Mouse (Mus musculus) spleen, embryonic (tissue): ENCODE data around the gene Psmg4.

Source experiments
- CTCF ChIA-PET: fragments of 350-600 bp; sonication (Branson Sonifier 250); formaldehyde crosslinking; loops from one replicate; lab custom pipeline; 2022; lab: Charles Lee

The Psmg4 gene

DNA sequence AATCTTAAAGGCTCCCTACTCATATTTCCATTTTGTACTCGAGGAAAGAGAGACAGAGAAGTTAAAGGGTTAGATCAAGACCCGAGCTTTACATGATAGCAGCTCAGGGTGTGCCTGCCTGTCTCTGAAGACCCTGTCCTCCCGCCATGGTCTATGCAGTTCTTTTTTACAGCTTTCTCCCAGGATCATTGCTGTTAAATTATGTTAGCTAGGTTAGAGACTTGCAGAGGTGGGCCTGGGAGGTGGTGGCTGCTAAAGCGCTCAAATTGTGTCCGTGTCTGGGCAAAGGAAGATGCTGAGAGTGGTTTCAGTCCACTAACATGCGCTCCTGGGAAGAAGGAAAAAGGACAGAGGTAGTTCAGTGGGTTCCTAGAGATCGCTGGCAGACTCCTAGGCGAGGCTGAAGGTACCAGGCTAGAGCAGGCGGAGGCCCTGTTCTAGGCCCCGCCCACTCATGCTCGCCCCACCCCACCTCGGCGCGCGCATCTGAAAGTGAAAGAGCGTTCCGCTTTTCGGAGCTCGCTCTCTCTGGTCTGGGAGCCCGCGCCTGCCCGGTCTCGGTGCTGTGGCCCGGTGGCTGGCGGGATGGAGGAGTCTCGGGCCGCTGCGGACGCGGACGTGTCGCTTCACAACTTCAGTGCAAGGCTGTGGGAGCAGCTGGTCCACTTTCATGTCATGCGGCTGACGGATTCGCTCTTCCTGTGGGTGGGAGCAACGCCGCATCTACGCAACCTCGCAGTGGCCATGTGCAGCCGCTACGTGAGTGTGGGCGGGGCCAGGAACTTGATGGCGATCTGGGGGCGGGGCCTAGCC lies at the start of gene Psmg4:
Gene Psmg4, plus strand, starts transcription at position 474 of the 813 bp plus-strand sequence.
- CTCF ChIA-PET, result interaction anchor here (0.6 to 1.8 kb wide), 4 partner anchors 12 to 1492 kb away, joined by 3 to 4 read pairs (median 3); partner anchors contain the start of gene Tubb2b

DNA sequence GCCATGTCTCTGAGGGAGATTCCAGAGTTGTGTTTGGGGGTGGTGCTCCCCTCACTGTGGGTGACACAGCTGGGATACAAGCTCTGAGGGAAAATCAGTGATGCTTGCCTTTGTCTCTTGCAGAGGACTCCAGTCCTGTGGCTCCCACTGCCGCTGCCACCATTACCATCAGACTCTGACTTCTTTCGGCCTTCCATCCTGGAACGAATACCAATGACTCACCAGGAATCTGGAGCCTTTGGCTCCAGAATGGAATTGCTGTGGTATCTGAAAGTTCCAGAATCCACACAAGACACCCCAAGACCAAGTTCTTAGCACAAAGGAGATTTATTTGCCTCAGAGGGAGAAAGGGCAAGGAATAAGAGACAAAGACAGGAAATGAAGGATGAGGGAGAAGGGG lies 49.7 kb upstream of the Psmg4 start:
- CTCF ChIA-PET, result no interaction called here

DNA sequence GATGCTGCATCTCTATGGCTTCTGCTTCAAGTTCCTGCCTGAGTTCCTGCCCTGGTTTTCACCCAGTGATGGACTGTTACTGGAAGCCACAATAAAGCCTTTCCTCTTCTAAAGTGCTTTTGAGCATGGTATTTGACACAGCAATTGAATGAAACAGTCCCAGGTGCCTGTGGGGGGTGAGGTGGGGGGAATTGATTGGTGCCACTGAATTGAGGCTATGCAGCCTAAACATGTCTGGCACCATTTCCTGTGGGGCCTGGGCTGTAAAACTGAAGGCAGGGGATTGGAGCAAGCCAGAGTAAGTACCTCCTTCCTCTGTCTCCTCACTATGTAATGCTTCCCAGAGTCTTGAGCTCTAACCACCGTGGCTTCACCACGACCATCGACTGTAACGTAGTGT lies 48.1 kb upstream of the Psmg4 start:
- CTCF ChIA-PET, result no interaction called here

DNA sequence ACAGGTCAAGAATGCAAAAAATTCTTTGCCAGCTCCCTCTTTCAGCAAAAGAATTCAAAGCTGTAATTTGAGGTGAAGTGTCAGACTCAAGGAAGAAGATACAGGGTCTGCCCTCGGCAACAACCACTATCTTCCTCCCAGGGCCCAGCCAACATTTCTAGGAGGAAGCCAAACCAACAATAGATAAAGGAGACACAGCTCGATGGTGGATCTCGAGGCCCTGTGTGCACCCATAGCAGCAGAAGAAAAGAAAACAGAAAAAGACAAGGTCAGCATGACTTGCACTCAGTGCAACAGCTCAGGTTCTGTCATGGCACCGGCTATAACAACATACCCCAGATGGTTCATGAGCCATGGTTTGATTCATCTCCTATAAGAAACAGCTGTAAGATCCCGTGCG lies 46.3 kb upstream of the Psmg4 start:
- CTCF ChIA-PET, result no interaction called here

DNA sequence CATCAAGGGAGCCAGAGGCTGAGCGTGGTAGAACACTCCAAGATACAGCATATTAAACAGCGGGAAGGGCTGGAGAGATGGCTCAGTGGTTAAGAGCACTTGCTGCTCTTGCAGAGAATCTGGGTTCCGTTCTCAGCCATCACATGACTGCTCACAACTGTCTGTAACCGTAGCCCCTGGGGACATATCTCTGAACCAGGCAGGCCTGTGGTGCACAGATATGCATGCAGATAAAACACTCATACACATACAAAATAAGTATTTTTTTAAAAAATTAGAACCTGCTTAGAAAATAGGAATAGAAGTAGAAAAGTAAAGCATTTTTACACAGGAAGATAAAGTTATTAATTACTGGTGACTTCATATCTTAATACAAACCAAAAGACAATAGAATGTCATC lies 43.9 kb upstream of the Psmg4 start:
- CTCF ChIA-PET, result no interaction called here

DNA sequence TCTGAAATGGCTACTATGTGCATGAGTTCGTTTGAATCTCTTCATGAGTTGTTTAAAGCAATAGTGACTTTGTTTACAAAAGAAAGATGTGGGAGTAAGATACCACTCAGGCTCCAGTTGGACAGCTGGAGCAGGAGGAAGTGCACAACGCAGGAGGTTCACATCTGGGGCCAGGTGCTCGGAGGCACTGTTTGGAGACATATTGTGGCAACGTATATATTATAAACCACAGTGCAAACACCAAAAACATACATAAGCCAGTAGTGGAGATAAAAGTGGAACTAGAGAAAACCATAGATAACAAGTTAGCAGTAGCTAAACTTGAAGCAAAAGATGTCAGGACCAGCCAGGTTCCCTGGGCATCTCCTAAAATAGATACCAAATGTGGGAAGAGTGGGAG lies 43.4 kb upstream of the Psmg4 start:
- CTCF ChIA-PET, result no interaction called here

DNA sequence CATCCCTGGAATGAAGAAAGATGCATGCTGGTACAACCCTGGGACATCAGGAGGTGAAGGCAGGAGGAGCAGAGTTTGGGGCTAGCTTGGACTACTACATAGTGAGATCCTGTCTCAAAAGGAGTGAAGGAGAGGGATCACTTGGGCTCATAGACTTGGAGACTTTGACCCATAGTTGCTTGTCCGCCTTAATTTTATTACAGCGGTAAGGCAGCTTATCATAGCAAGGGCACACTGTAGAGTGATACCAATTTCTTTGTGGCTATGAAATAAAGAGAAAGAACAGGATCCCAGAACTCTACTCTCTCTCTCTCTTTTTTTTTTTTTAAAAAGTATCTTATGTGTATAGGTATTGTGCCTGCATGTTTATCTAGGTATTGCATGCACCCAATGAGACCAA lies 42.2 kb upstream of the Psmg4 start:
- CTCF ChIA-PET, result no interaction called here

DNA sequence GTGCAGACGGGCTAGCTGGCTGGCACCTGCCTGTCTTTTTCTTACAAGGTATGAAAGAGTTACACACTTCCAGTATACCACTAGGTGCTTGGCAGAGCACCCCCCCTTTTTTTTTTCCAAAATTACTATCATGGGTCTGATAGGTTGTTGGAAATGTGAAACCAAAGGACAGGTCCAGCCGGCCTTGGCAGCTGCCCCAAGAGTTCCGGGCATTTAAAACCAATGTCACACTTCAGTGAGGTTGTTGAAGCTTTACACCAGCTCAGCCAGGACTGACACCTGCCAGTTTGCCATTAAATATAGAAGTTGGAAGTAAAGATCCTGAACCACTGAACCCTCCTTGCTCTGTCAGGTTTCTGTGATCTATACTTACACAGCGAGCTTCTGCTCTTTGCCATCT lies 37.1 kb upstream of the Psmg4 start:
- CTCF ChIA-PET, result no interaction called here

DNA sequence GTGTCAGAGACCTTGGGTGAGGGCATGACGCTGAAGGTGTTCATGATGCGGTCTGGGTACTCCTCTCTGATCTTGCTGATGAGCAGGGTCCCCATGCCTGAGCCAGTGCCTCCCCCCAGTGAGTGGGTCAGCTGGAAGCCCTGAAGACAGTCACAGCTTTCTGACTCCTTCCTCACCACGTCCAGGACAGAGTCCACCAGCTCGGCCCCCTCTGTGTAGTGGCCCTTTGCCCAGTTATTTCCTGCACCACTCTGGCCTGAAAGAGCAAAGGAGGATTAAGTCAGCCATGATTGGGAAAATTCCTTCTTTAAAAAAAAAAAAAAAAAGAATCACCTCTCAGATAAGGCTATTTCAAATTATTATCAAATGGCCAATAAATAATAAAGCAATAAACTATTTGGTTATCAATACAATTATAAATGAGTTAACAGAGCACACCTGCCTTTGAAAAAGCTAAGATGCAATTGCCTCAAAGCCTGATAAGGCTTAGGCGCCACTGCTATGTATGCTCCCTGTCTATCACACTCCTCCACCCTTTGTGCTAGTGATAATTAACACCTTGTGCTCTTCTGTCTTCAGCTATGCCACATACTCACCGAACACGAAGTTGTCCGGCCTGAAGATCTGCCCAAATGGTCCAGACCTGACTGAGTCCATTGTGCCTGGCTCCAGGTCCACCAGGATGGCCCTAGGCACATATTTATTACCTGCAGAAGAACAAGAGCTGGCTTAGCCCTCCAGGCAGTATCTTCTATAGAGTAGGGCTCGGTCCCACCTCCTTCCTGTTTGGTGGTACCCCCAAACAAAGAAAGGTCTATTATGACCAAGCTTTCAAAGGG lies 34.3 kb upstream of the Psmg4 start:
- CTCF ChIA-PET, result interaction anchor here (0.5 to 0.6 kb wide), 2 partner anchors 74 to 1465 kb away, joined by 3 to 7 read pairs; no protein-coding TSS in a partner anchor

DNA sequence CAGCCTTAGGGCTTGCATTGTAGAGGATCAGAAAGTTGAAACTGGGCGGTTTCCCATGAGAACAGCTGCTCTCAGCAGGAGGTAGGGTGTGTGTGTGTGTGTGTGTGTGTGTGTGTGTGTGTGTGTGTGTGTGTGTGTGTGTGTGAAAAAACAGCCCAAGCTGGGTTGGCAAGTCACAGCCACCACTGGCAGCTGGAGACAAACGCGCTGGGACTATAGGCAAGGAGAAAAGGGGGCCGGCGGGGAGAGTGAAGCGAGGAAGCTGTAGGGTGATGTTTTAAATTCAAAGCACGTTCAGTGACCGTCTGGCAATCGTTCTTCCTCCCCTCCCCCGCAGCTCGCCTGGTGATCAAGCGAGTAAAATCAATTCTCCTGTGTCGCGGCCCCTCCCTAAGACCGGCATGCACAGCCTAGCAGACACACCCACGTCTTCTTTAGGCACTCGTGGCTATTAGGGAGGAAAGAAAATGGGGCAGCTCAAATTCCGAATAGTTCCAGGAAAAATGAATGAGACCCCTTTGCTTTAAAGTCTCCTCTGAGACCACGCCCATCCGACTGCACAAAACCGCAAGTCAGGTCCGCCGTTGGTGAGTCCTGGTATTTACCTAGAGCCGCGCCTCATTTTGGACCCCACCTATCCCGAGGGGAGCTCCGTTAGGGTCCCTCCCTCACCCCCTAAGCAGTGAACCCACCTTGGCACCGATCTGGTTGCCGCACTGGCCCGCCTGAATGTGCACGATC lies 33.1 kb upstream of the Psmg4 start:
- CTCF ChIA-PET, result interaction anchor here (0.5 to 1.4 kb wide), 3 partner anchors 32 to 1466 kb away, joined by 3 to 7 read pairs (median 4); no protein-coding TSS in a partner anchor

DNA sequence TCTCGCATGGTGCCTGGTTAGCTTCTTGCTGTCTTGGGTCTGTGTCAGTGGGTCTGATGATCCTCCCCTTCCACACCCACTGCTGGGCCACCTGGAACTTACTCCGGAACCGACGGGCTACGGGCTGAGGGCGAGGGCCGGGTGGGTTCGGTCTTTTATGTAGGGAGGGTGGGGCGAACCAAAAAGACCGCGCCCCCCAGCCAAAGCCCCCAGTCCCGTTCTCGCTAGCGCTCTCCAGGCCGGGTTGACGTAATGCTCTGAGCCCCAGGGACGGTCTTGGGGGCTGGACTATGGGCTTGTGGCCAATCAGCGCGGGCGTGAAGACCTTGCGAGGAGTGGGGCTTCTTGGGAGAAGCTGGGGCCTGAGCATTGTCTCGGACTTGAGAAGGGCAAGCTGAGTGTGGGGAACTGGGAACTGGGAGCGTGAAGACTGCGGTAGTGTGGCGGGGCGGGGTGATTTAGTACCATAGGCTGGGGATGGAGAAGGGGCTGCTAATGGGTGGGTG lies 32.5 kb upstream of the Psmg4 start, which contains the start of gene Tubb2b:
Gene Tubb2b, minus strand, starts transcription at position 241 of the 506 bp plus-strand sequence.
- CTCF ChIA-PET, result interaction anchor here (1.4 kb wide), 1 partner anchor 31 kb away, joined by 4 read pairs; no protein-coding TSS in a partner anchor

DNA sequence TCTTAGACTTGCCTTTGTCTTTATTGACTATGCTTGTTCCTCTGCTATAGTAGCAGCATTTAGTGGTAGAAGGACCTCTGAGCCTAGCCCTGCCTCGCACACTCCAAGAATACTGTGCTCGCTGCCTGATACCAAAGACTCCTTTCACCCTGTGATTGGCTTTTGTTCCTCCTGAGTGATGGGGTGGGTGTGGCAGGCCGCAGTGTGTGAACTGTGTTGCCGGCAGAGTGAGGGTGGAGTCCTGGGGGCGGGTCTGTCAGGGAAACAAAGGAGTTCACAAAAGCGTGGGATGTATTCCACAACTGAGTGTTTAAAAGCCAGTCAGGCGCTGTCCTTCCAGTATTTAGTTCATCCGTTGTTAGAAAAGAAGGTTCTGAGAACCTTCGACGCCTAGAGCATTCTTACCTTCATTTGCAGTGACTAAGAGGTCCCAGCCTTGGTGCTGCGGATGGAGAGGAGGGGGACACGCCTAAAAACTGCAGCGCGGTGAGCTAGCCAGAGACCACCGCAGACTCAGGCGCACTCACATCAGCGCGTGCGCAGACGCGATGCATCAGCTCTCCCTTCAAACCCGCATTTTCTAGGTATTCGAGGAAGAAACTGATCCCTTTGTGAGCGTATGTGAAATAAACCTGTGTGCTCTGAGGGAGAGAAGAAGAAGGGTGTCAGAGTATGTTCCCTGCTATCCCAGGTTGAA lies 31.6 kb upstream of the Psmg4 start:
- CTCF ChIA-PET, result no interaction called here

DNA sequence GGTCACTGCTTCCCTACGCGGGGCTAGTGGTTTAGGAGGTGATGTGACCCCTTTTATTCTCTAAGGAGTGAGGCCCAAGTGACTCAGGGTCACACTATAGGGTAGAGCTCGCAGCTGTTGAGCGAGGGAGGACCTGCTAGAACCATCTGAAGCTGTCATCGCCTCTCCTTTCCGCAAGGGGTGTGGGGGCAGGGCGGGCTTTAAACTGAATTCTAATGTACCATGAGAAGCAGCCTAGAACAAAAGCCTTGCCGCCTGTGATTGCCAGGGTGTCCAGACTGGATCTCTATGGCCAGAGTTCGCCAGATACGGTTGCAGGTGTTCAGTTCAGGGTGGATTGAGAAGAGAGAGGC lies 31.1 kb upstream of the Psmg4 start:
- CTCF ChIA-PET, result no interaction called here

DNA sequence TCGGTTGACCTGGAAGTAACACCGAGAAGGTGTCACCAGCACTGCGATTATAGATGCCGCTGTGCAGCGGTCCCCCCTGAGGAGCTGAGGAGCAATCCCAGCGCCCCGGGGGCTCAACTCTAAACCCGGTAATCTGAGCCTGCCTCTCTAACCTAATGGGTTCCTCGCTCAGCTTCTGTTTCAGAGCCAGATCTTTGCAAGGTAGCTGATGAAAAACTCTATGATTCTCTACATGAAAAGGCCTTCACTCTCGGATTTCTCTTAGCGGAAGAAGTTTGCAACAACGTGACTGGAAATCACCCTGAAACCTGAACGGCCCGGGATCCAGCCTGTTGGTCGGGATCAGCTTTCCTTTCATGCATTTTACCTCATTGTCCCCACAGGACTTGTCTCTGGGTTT lies 30.5 kb upstream of the Psmg4 start:
- CTCF ChIA-PET, result no interaction called here

DNA sequence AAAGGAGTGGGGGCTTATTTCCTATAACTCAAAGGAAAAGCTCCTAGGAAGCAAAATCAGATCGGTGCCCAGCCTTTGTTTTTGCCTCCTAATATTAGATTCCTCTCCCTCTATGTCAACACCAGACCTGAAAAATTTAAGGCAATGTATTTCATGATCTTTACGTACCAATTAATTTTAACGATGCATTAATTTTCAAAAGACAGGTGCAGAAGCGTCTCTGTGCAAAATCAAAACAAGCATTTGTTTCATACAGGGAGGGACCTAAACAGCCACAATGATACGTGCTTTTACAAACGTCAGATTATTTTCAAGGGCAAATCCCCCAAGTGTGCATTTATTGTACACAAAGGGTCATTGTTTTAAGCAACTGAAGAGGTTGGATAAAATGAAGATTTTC lies 29.9 kb upstream of the Psmg4 start:
- CTCF ChIA-PET, result no interaction called here

DNA sequence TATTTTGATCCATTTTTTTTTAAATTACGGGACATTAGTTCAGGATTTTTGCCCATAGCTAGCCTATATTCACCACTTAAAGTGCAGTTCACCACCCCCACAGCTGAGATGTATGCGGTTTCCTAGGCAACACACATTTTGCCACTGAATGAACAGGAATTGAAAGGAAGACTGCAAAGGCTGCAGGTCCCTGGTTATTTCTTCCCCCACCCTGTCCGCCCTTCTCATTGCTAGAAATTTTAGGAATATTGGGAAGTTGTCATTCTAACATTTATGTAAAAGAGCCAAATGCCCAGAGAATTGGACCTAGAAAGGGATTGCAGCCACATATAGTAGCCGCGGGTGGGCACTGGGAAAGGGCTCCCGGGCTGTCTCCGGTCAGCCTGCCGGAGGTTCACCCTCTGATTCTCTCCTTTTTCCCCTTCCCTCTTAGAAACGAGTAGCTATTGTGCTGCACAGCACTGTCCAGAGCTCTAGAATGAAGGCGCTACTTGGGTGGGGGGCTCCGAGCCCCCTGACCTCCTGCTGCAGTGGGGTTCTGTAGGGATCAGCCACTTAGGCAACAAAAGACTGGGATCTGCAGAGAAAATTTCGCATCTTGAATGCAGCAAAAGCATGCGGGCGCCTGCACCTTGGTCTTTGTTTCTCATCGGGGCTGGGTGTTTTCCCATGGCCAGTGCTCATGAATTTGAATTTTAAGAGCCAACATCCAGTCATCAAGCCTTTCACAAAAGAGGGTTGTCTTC lies 29.3 kb upstream of the Psmg4 start:
- CTCF ChIA-PET, result no interaction called here

DNA sequence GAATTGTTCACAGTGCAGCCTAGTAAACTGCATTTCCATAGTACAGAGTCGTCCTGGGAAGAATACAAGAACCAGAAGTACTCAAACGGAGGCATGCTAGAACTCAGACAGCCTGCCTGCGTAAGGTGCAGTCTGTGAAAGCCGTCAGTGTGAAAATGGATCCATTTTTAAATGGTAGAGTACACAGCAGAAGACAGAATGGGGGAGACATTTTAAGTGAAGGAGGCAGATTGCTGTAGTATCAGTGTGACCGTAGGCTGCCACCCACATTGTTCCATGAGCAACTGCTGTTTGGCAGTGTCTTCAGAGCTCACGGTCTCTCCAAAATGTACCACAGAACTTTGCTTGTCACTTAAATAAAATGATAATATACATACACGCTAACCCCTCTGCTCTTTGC lies 28.5 kb upstream of the Psmg4 start:
- CTCF ChIA-PET, result no interaction called here

DNA sequence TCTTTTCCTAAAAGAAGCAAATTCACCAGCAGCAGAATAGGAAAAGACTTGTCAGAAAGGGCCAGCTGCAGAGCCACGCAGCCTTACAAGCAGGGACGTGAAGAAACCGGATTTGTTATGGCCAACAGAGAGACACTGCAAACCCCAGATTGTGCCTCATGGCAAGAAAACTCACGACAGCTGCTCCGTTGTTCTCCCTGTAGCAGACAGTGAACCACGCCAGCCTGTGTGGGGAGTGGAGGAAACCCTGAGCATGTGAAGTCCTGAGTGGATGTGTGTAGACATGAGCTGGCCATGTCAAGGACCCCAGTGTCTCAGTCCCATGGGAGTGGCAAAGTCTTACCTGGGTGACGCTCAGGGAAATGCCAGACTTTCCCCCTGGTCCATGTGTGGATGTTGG lies 26.2 kb upstream of the Psmg4 start:
- CTCF ChIA-PET, result no interaction called here

DNA sequence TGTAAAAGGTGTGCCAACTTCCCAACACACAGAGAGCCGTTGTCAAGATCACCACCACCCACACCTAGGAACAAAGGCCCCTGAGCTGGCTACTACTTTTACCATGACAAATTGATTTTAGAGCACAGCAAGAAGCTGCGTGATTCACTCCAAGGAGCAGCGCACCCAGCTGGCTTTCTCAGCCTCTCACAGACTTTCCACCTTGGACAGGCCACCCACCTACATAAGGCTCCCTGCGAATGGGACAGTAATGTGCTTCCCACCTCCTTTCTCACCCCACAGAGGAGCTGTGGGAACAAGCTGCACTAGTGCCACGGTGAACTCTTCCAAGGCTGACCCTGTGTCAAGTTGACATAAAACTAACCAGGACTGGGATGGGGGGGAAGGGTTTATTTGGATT lies 19.4 kb upstream of the Psmg4 start:
- CTCF ChIA-PET, result no interaction called here

DNA sequence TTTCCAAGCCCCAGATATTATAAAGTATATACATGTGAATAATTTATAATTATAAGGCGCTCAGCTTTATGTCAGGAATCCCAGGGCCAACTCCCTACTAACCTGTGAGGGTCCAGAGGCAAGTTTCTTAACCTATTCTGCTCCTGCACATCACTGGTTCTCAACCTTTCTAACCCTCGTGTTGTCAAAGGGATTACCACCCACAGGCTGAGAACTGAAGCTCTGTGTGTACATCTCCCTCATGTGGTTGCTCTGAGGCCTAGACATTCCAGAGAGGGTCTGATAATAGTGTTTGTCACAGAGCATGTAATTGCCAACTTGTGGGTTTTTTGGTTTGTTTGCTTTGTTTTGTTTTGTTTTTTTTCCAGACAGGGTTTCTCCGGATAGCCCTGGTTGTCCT lies 15.8 kb upstream of the Psmg4 start:
- CTCF ChIA-PET, result no interaction called here
